Mouse (Mus musculus): Measurements from ENCODE around the gene Tnip1.

- TF ChIP-seq CTCF (IDR thresholded peaks at IDR 0.05; ENCODE audit: borderline replicate concordance, extremely low read depth, insufficient read depth, insufficient read length) = no peak
- TF ChIP-seq POLR2A (IDR thresholded peaks at IDR 0.05; ENCODE audit: borderline replicate concordance, extremely low read depth, insufficient read depth, insufficient read length, poor library complexity, severe bottlenecking) = no peak
These were observed 40.2 kb downstream of the Tnip1 start for GRCm38 (mm10) chr11:54922488-54922887.

Data from brain, embryonic 14.5 days (tissue).